Mouse (Mus musculus) layer of hippocampus, postnatal 36 days (tissue): Measurements from ENCODE around the gene Smarcb1. TPM values are rescaled to one million over a fixed set of nuclear protein-coding genes. Genes with fewer than 3 reads are reported as not detected.

ENCODE experiments used
- DNase-seq, 2 experiments: peaks; one replicate each; pipeline ENCODE4 v3.0.0; 2022
- total RNA-seq, 2 experiments: library from RNA; stranded (reverse); gene quantifications; 2 replicates each; pipeline ENCODE4 v1.2.3; 2021

Gene Smarcb1
- total RNA-seq, 2 experiments from 2014 or later = 81.4 to 86.0 TPM

DNA sequence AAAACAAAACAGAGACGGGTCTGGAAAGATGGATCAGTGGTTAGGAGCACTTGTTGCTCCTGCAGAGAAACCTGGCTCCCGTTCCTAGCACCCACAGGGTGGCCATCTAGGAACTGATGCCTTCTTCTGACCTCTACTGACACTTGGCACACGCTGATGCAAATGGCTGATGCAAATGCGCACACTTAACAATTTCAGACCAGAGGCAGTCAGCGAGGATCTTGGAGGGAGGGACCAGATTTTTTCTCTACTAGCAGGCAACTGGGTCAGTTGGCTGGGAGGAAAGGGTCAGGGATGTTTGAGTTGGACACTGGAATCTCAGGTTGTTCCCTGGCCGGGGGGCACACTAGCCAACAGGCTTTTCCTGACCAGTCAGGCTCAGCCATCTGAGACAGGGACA is 11.5 kb upstream of the Smarcb1 start, which contains the start of gene Chchd10:
Gene Chchd10 (plus strand): TSS at position 240 of the 400 bp plus-strand sequence.
- no peak for DNase-seq

GRCm38 (mm10) chr10:75932081-75932678 is 10.8 kb upstream of the Smarcb1 start:
- peak in 1 of 2 experiments; percentile 21 for DNase-seq

GRCm38 (mm10) chr10:75931311-75931710 is 9.9 kb upstream of the Smarcb1 start:
- no peak for DNase-seq

DNA sequence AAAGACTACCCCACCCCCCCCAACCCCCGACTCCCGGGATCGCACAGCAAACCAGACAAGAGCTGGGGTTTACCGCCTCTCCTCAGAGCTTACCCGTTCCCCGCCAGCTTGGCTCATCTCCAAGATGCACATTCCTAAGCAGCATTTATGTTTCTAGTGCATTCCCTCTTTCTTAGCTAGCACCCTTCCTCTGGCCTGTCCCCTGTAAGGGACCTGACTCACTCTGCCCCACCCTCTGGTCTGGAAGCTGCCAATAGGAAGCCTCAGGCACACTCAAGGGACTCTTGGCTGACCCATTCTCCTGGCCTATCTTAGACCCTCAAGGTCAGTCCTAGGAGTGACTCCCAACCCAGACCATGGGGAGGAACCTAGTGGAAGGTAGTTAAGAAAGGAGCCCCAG is 8.9 kb upstream of the Smarcb1 start:
- no peak for DNase-seq

- no peak for DNase-seq
Measured at GRCm38 (mm10) chr10:75926396-75926795, 5.0 kb upstream of the Smarcb1 start.

GRCm38 (mm10) chr10:75924324-75924723 is 2.9 kb upstream of the Smarcb1 start:
- no peak for DNase-seq

- peak in 1 of 2 experiments; percentile 36 for DNase-seq
Measured at GRCm38 (mm10) chr10:75921726-75922560, 526 bp upstream of the Smarcb1 start.

GRCm38 (mm10) chr10:75919026-75919425 is 2.4 kb downstream of the Smarcb1 start:
- no peak for DNase-seq

DNA sequence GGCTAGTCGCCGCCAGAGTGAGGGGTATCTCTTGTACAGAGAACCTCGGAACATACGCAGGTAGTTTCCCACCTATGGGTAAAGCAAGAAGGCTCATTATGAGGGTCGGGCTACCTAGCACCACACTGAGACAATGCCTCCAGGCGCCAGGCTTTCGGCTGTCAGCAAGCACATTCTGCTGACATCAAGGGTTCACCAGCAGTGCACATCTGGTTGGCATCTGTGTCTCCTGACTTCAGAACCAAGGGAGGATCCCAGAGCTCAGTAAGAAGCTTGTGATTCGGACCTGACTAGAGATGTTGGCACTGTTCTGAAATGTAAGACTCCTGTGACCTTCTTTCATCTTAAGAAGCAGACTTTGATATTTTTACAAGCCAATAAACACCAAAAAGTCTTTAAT is 4.6 kb downstream of the Smarcb1 start:
- no peak for DNase-seq

DNA sequence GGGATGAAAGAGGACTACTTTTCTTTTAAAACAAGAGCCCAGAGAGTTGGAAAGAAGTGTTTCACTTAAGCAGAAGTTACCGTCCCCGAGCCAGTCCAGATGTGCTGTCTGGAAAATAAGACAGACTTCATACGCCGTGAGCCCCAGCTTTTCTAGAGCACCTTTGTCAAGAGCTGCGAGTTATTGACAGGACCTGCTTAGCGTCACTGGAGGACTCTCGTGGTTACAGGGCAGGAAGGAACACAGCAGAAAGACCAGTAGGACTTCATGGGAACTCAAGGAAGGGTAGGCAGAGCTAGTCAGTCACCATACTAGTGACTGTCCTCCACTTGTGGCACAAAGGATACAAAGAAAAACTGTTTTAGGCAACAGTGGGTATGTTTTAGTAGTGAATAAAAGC is 5.9 kb downstream of the Smarcb1 start:
- DNase-seq = no peak

DNA sequence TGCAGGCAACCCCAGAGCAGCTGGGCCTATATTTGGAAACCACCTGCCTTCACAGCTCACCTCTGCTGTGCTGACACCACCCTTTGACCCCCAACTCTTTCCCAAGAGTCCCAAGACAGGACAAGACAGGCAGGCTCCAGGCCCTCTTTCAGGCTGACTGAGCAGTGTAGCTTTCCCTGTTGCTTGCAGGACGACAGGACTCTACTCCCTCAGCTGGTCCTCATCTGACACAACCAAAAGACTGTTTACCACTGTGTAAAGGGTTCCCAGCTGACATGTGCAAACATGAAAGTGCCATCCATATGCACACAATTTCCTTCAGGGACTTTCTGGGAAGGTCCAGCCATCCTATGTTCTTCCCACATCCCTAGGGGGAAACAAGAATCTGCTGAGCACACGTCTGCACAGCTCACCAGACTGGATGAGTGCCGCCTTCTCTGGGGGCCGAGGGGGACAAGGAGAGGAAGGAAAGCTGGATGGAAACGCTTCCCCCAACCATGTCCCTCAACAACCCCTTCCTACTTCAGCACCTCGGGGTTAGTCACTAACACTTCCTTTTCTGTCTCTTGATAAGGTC is 8.3 kb downstream of the Smarcb1 start:
- DNase-seq = no peak

DNA sequence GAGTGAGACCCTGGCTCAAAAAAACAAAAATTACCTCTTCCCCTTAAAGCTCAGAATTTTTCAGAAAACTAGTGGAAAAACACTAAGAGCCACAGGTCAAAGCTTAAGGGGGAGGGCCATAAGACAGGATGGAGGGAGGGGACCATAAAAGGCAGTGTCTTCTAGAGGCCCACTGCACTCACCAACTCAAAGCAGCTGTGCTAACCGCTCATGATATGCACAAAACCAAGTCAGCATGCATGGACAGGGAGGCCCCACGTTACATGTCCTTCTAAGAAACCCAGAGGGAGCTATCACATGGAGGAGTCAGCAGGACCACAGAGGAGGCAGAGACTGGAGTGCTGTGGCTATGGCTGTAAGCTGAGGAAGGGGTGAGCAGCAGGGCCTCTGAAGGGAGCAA is 10.7 kb downstream of the Smarcb1 start:
- DNase-seq = no peak

GRCm38 (mm10) chr10:75906882-75907281 is 14.5 kb downstream of the Smarcb1 start:
- no peak for DNase-seq

DNA sequence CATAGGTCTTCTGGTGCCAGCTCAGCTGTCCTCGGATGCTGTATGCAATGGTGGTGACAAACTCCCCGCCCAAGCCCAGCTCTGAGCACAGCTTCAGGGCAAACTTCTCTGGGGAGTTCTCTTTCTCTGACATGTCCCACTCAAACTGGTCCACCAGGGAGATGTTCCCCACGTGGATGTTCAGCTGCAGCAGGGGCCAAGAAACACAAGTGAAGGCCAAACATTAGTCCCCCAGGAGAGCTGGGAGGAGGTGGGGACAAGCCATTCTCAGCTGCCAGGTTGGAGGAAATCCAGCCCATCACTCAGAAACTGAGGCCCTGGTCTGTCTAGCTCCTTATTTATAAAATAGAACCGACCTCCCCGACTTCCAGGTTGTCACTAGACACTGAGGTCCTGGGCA is 17.0 kb downstream of the Smarcb1 start:
- no peak for DNase-seq

DNA sequence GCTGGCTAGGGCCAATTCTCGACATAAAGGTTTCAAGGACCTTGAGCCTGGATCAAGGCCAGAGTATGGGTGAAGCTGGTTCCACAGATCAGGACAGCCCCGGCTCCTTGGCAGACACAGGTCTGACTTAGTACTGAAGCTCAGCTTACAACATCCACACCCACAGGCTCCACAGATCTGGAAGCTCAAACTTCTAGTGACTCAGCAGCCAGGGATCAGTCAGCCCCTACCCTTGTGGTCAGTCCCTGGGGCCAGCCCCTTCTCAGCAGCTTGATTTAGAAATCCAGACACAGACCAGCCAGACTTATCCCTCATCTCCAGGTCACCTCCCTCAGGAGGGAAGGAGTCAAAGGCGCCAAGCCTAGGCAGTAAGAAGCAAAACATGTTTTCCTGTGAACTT is 22.6 kb downstream of the Smarcb1 start:
- no peak for DNase-seq

DNA sequence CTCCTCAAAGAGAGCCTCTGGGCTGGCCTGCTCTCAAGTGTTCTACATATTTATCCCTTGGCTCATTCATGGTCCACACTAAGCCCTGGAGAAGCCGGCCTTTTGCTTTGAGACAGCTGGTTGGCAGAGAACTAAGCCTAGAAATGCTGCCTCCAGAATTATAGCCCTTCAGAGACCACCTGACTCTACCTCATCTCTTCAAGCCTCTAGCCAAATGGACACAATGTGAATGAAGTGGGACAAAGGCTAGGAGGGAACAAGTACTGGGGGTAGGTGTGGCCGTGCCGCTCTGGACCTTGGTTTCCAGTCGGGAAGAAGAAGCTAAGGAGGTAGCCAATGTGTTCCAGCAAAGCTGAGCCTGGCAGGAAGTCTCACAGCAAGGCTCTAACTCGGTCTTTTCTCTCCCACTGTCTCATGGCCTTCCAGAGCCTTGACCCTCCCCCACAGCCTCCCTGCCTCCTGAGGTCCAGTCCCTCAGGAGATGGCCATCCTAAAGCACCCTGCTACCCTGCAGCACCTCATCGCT is 23.3 kb downstream of the Smarcb1 start:
- no peak for DNase-seq

DNA sequence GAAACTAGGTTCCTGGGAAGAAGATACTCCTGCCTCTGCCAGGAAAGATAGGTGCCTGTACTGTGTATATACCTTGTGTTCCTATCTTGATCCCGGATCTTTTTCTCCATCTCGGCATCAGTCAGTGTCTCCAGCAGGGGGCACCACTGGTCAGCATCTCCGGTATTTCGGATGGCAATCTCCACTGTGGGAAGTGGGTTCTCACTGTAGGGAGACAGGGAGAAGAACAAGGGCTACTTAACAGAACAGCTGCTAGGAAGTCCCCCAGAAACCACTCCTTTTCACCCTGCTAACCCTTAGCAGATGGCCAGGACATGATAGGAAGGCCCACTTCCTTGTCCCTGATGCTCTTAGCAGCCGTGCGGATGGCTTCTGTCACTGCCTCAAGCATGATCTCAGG is 24.0 kb downstream of the Smarcb1 start:
- DNase-seq = peak; percentile 54 to 60

DNA sequence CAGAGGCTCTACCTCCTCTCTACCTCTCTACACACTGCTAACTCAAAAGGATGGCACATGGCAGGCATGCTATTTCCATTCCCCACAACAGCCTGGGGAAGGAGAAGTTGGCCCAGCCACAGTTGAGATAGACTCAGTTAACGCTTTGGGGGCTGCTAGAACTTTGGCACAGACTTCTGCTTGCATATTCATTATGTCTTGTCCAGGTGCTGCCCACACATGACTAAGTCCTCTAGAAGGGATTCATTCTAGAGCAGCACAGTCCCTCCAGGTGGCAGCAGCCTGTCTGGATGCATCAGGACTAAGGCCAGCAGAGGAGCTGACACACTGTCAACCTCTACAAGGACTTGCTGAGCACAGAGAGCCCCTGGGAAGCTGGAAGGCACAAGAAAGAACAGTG is 25.2 kb downstream of the Smarcb1 start:
- DNase-seq = peak in 1 of 2 experiments; percentile 30

- DNase-seq = no peak
Measured at GRCm38 (mm10) chr10:75895730-75896129, 25.7 kb downstream of the Smarcb1 start.

DNA sequence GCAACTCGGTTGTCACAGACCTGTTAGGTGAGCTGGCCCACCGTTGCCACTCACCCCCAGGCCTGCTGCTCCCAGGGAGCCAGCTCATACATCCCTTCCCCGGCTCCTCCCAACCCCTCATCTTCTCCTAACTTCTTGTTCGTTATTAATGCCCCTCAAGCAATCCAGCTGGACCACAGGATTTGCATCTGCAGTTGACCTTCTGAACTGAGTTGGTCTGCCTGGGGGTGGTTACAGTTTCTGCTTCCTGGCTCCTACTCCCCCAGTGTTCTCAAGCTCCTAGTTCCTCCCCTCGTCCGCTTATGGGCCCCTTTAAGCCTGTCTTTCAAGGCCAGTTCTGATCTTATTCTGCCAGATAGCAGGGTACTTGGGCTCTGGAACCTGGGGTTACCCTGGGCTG is 26.8 kb downstream of the Smarcb1 start:
- no peak for DNase-seq

- DNase-seq = peak; percentile 95 to 97
Measured at GRCm38 (mm10) chr10:75893089-75893750, 28.2 kb downstream of the Smarcb1 start, which contains the start of gene Derl3. Gene Derl3, plus strand, starts transcription at chr10:75893413.

DNA sequence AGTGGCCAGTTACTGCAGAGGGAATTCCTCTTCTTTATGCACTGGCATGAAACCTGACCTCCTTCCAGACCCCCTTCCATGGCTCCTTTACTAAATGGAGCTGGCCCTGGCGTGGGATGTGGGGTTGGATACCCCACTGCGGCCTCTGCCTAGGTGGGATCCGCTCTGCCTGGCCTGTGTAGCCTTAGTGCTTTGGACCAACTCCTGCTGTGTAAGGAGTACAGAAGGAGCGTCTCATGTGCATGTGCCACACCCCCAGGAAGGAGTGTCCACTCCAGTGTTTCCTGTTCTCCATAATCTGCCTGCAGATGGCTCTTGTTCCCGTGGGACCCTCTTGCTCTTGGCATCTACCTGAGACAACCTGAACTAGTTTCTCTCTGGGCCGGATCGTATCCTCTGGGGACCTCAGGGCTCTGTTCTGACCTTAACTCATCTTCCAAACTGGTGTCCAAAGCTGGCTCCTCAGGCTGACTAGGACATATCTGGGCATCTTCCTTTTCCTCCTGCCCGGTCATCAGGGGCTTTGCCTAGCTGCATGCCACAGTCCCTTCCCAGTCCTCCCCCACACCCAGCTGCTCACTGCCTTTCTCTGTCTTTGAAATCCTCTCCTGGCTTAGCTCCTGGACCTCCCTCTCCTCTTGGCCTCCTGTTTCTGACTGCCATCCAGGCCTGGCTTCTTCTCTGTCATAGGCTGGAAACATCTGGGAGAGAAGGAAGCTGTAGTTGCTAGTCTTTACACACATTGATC is 31.8 kb downstream of the Smarcb1 start:
- DNase-seq = no peak
